Mouse (Mus musculus): Measurements from ENCODE around the gene Asb11. TPM values are rescaled to one million over a fixed set of nuclear protein-coding genes. Genes with fewer than 3 reads are reported as not detected.
A peak's percentile ranks its signal among the peaks of the same experiment; 100 is the strongest.

The Asb11 gene
- polyA plus RNA-seq, 2 experiments, result 0.06 TPM; not detected in 1

DNA sequence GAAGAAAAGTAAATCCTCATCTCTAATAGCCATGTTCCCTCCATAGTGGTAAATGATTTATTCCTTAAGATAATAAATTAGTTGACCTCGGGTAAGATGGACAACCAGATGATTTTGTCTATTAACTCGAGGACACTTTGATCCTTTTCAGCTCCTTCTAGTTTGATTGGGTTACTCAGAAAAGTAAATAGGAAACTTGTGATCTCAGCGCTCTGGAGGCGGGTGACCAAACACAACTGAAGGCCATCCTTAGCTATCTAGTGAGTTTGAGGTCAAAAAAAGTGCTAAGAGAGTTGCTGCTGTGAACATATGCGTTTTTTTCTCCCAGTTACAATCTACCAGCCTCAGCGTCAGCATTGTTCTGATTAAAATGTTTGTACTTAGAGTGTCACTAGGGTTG is 6.2 kb upstream of the Asb11 start:
- Histone ChIP-seq H3K4me3 (ENCODE audit: insufficient read depth in 1 of 2, low read depth in 2 of 2, low read length in 2 of 2) (no peak overlapping the region), H3K4me1 (replicated peaks; ENCODE audit: control insufficient read depth in 2 of 2, insufficient read depth in 2 of 2, low read length in 1 of 2) (peaks cover 0 to 8% of the 10 kb centered on the region in 2 experiments; a peak in 3 of 4 replicates), H3K27ac (no peak overlapping the region), H3K9me3 (ENCODE audit: control insufficient read depth, low read length) (no peaks in the 10 kb centered on the region), H3K9ac (replicated peaks) (no peak overlapping the region), H3K27me3 (ENCODE audit: control insufficient read depth, insufficient read depth, low read length) (no peaks in the 10 kb centered on the region), H3K36me3 (replicated peaks; ENCODE audit: control insufficient read depth, insufficient read depth, low read depth) (peaks cover 17% of the 10 kb centered on the region), H3K4me2 (ENCODE audit: low read depth) (no peak overlapping the region)
- DNase-seq (ENCODE audit: low read depth in 3 of 3, low spot score in 3 of 3) (no peak), ATAC-seq (ENCODE audit: insufficient read depth) (no peak)
- WGBS (ENCODE audit: insufficient replicate concordance), result 63% methylated on average over 6 of the region's 6 CpGs
- TF ChIP-seq CTCF (IDR thresholded peaks at IDR 0.05; ENCODE audit: low read depth) (no peak), EP300 (IDR thresholded peaks at IDR 0.05; ENCODE audit: low read depth) (no peak)

DNA sequence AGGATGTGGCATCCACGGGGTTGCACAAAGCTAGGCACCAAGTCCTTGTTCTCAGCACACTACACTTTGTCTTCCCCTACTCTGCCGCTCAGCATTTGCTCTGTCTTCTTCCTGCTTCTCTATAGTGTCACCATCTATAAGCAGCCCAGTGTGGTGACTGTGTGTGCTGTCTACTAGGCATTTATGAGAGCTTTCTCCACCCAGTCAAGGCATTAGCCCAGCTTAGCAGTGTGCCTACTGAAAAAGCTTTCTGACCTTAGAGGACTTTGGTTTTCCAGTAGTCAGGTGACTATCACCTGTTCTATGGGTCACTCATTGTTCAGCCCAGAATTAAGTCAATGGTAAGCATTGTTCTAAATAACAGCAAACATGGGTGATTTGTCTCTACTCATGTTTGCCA is 5.7 kb upstream of the Asb11 start:
- H3K36me3 ChIP-seq (replicated peaks; ENCODE audit: control insufficient read depth, insufficient read depth, low read depth), result peaks cover 17% of the 10 kb centered on the region
- TF ChIP-seq CTCF (IDR thresholded peaks at IDR 0.05; ENCODE audit: low read depth) (no peak), EP300 (IDR thresholded peaks at IDR 0.05; ENCODE audit: low read depth) (no peak)
- no peaks in the 10 kb centered on the region for H3K9me3 ChIP-seq (ENCODE audit: control insufficient read depth, low read length)
- H3K27ac ChIP-seq, result no peak overlapping the region
- DNase-seq (ENCODE audit: low read depth in 3 of 3, low spot score in 3 of 3) (no peak), ATAC-seq (ENCODE audit: insufficient read depth) (no peak)
- H3K4me2 ChIP-seq (ENCODE audit: low read depth), result no peak overlapping the region
- H3K4me3 ChIP-seq (ENCODE audit: insufficient read depth in 1 of 2, low read depth in 2 of 2, low read length in 2 of 2), result no peak overlapping the region
- H3K9ac ChIP-seq (replicated peaks), result no peak overlapping the region
- WGBS (ENCODE audit: insufficient replicate concordance), result 63% methylated on average over 2 of the region's 2 CpGs
- H3K27me3 ChIP-seq (ENCODE audit: control insufficient read depth, insufficient read depth, low read length), result no peaks in the 10 kb centered on the region
- H3K4me1 ChIP-seq (replicated peaks; ENCODE audit: control insufficient read depth in 2 of 2, insufficient read depth in 2 of 2, low read length in 1 of 2), result peaks cover 0 to 8% of the 10 kb centered on the region in 2 experiments; a peak in 2 of 4 replicates

GRCm38 (mm10) chrX:164431541-164431940 is 5.3 kb upstream of the Asb11 start:
- H3K27ac ChIP-seq, result no peak overlapping the region
- DNase-seq (ENCODE audit: low read depth in 3 of 3, low spot score in 3 of 3) (no peak), ATAC-seq (ENCODE audit: insufficient read depth) (no peak)
- peaks cover 17% of the 10 kb centered on the region for H3K36me3 ChIP-seq (replicated peaks; ENCODE audit: control insufficient read depth, insufficient read depth, low read depth)
- no peaks in the 10 kb centered on the region for H3K9me3 ChIP-seq (ENCODE audit: control insufficient read depth, low read length)
- H3K4me2 ChIP-seq (ENCODE audit: low read depth), result no peak overlapping the region
- 66% methylated on average over 6 of the region's 6 CpGs for WGBS (ENCODE audit: insufficient replicate concordance)
- peaks cover 0 to 8% of the 10 kb centered on the region in 2 experiments; a peak in 2 of 4 replicates for H3K4me1 ChIP-seq (replicated peaks; ENCODE audit: control insufficient read depth in 2 of 2, insufficient read depth in 2 of 2, low read length in 1 of 2)
- H3K27me3 ChIP-seq (ENCODE audit: control insufficient read depth, insufficient read depth, low read length), result no peaks in the 10 kb centered on the region
- H3K9ac ChIP-seq (replicated peaks), result no peak overlapping the region
- TF ChIP-seq EP300 (IDR thresholded peaks at IDR 0.05; ENCODE audit: low read depth) (no peak), CTCF (IDR thresholded peaks at IDR 0.05; ENCODE audit: low read depth) (no peak)
- H3K4me3 ChIP-seq (ENCODE audit: insufficient read depth in 1 of 2, low read depth in 2 of 2, low read length in 2 of 2), result no peak overlapping the region

GRCm38 (mm10) chrX:164432682-164433081 is 4.1 kb upstream of the Asb11 start:
- H3K4me2 ChIP-seq (ENCODE audit: low read depth), result no peak overlapping the region
- ATAC-seq (ENCODE audit: insufficient read depth) (peak; percentile 23; the same call in 1 of the 2 replicates), DNase-seq (ENCODE audit: low read depth in 3 of 3, low spot score in 3 of 3) (no peak)
- H3K36me3 ChIP-seq (replicated peaks; ENCODE audit: control insufficient read depth, insufficient read depth, low read depth), result peaks cover 17% of the 10 kb centered on the region
- no peak overlapping the region for H3K27ac ChIP-seq
- H3K9ac ChIP-seq (replicated peaks), result no peak overlapping the region
- peaks cover 0 to 8% of the 10 kb centered on the region in 2 experiments; a peak in 2 of 4 replicates for H3K4me1 ChIP-seq (replicated peaks; ENCODE audit: control insufficient read depth in 2 of 2, insufficient read depth in 2 of 2, low read length in 1 of 2)
- H3K9me3 ChIP-seq (ENCODE audit: control insufficient read depth, low read length), result no peaks in the 10 kb centered on the region
- 57% methylated on average over 9 of the region's 9 CpGs for WGBS (ENCODE audit: insufficient replicate concordance)
- H3K4me3 ChIP-seq (ENCODE audit: insufficient read depth in 1 of 2, low read depth in 2 of 2, low read length in 2 of 2), result no peak overlapping the region
- no peaks in the 10 kb centered on the region for H3K27me3 ChIP-seq (ENCODE audit: control insufficient read depth, insufficient read depth, low read length)
- no peak for TF ChIP-seq CTCF (IDR thresholded peaks at IDR 0.05; ENCODE audit: low read depth)
- no peak for TF ChIP-seq EP300 (IDR thresholded peaks at IDR 0.05; ENCODE audit: low read depth)

DNA sequence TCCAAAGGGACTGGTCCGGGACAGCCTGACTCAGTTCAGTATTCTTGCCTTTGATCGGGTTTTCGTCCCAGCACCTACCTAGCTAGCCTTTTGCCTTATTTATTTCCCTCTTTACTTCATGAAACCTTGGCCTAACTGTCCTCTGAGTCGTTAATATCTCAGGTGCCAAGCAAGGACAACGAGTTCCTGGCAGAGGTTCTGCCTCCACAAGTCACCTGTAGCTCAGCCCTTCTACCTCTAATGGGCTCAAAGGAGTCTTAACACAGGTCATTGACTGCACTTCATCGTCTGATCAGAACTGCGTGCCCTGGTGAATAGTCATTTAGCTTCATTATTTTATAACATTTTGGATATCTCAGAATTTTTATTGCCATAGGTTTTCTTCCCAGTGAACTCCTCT is 2.7 kb downstream of the Asb11 start:
- no peak overlapping the region for H3K9ac ChIP-seq (replicated peaks)
- H3K27ac ChIP-seq, result no peak overlapping the region
- H3K4me2 ChIP-seq (ENCODE audit: low read depth), result no peak overlapping the region
- TF ChIP-seq CTCF (IDR thresholded peaks at IDR 0.05; ENCODE audit: low read depth), result no peak
- no peak for TF ChIP-seq EP300 (IDR thresholded peaks at IDR 0.05; ENCODE audit: low read depth)
- H3K36me3 ChIP-seq (replicated peaks; ENCODE audit: control insufficient read depth, insufficient read depth, low read depth), result no peaks in the 10 kb centered on the region
- WGBS (ENCODE audit: insufficient replicate concordance), result 69% methylated on average over 7 of the region's 7 CpGs
- no peaks in the 10 kb centered on the region for H3K4me1 ChIP-seq (replicated peaks; ENCODE audit: control insufficient read depth in 2 of 2, insufficient read depth in 2 of 2, low read length in 1 of 2)
- H3K4me3 ChIP-seq (ENCODE audit: insufficient read depth in 1 of 2, low read depth in 2 of 2, low read length in 2 of 2), result no peak overlapping the region
- DNase-seq (ENCODE audit: low read depth in 3 of 3, low spot score in 3 of 3) (no peak), ATAC-seq (ENCODE audit: insufficient read depth) (no peak)
- no peaks in the 10 kb centered on the region for H3K9me3 ChIP-seq (ENCODE audit: control insufficient read depth, low read length)
- no peaks in the 10 kb centered on the region for H3K27me3 ChIP-seq (ENCODE audit: control insufficient read depth, insufficient read depth, low read length)
